Mouse (Mus musculus): Measurements from ENCODE around the gene Slc9a9. TPM values are rescaled to one million over a fixed set of nuclear protein-coding genes. Genes with fewer than 3 reads are reported as not detected.

Slc9a9 gene
- polyA plus RNA-seq, 1 experiment, result 8.9 TPM

DNA sequence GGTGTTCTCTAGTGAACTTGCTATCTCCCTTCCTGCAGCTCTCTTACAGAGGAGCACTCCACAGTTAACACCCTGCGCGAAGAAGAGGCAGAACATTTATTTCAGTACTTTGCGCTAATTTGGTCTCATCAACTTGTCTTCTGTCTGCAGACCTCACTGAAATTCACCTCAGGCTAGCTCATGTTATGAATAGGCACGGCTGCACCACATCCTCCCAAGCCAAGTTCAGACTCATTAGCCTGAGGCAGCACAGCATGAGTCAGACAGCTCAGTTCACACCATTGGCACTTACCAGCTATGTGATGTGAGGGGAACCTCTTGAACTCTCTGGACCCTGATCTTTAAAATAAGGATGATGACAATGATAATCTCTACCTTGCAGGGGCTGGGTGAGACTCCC lies 482.0 kb downstream of the Slc9a9 start:
- no peak for DNase-seq
- 76% methylated on average over 4 of the region's 4 CpGs for WGBS
- TF ChIP-seq POLR2A (IDR thresholded peaks at IDR 0.05; ENCODE audit: borderline replicate concordance, insufficient read depth, low read length) (no peak), CTCF (IDR thresholded peaks at IDR 0.05; ENCODE audit: borderline replicate concordance, insufficient read depth, low read depth, low read length) (no peak)
- H3K27ac ChIP-seq (ENCODE audit: insufficient read depth, low read length), result no peak overlapping the region
- no peaks in the 10 kb centered on the region for H3K27me3 ChIP-seq (ENCODE audit: control insufficient read depth, insufficient read depth, low read length)
- no peak overlapping the region for H3K4me3 ChIP-seq (replicated peaks; ENCODE audit: insufficient read depth, low read depth, low read length)
- H3K4me1 ChIP-seq (ENCODE audit: control insufficient read depth, insufficient read depth, low read length), result no peaks in the 10 kb centered on the region

DNA sequence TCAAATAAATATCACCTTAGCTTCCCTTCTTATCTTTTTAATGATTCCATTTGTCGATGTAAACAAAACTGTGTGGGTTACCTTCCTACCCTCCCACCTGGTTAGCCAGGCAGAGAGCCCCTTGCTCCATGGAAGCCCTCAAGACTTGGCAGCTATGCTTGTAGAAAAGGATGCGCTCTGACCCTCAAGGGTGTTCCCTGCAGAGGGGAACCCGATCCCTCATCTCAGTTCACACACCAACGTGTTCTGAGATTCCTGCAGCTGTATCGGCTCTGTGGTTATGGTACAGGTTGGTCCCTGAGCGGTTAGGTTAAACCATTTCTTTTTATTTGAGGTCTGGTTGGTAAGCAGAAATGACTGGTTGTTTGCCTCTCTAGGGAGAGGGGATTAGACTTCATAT lies 484.3 kb downstream of the Slc9a9 start:
- H3K27ac ChIP-seq (ENCODE audit: insufficient read depth, low read length), result no peak overlapping the region
- no peak for TF ChIP-seq CTCF (IDR thresholded peaks at IDR 0.05; ENCODE audit: borderline replicate concordance, insufficient read depth, low read depth, low read length)
- TF ChIP-seq POLR2A (IDR thresholded peaks at IDR 0.05; ENCODE audit: borderline replicate concordance, insufficient read depth, low read length), result no peak
- 87% methylated on average over 6 of the region's 6 CpGs for WGBS
- no peaks in the 10 kb centered on the region for H3K27me3 ChIP-seq (ENCODE audit: control insufficient read depth, insufficient read depth, low read length)
- no peak for DNase-seq
- no peaks in the 10 kb centered on the region for H3K4me1 ChIP-seq (ENCODE audit: control insufficient read depth, insufficient read depth, low read length)
- no peak overlapping the region for H3K4me3 ChIP-seq (replicated peaks; ENCODE audit: insufficient read depth, low read depth, low read length)

DNA sequence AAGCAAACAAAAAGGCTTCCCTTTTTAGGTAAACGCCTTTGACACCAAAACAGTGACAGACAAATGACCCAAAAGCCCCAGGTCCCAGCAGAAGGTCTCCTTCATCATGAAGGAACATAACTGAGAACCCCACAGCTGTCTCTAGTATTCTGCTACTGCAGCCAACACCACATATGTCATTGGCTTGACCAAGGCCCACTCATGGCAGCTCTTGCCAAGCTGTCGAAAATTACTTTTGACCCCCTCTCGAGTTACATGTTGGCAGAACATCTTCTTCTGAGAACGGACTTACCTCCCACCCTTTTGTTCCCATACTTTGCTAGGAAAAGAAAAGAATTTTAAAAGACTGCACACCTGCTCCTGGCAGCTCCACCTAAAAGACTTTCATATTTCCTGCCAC lies 488.2 kb downstream of the Slc9a9 start:
- DNase-seq, result no peak
- Histone ChIP-seq H3K4me1 (ENCODE audit: control insufficient read depth, insufficient read depth, low read length) (no peaks in the 10 kb centered on the region; the same call in 1 of the 2 replicates), H3K4me3 (replicated peaks; ENCODE audit: insufficient read depth, low read depth, low read length) (no peak overlapping the region), H3K27ac (ENCODE audit: insufficient read depth, low read length) (no peak overlapping the region), H3K27me3 (ENCODE audit: control insufficient read depth, insufficient read depth, low read length) (no peaks in the 10 kb centered on the region)
- WGBS, result 41% methylated on average over 4 of the region's 4 CpGs
- TF ChIP-seq CTCF (IDR thresholded peaks at IDR 0.05; ENCODE audit: borderline replicate concordance, insufficient read depth, low read depth, low read length) (no peak), POLR2A (IDR thresholded peaks at IDR 0.05; ENCODE audit: borderline replicate concordance, insufficient read depth, low read length) (no peak)

DNA sequence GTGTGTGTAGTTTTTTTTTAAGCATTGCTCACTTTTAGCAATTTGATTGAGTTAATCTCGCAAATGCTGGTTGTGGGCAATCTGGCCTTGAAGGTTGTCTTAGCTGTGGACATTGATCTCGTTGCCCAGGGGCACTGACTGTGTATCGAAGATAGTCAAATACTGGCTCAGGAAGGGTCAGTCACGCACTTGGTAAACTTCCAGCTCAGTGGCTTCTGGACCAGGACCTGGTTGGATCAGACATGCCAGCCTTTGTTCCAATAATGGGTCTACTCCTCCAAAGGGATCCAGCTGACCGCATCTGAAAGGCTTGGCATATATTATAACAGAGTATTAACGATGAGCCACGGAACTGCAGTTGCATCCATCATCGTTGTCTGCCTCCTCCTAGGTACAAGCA lies 489.2 kb downstream of the Slc9a9 start:
- TF ChIP-seq CTCF (IDR thresholded peaks at IDR 0.05; ENCODE audit: borderline replicate concordance, insufficient read depth, low read depth, low read length) (no peak), POLR2A (IDR thresholded peaks at IDR 0.05; ENCODE audit: borderline replicate concordance, insufficient read depth, low read length) (no peak)
- Histone ChIP-seq H3K27ac (ENCODE audit: insufficient read depth, low read length) (no peak overlapping the region), H3K27me3 (ENCODE audit: control insufficient read depth, insufficient read depth, low read length) (no peaks in the 10 kb centered on the region; the same call in 1 of the 2 replicates), H3K4me3 (replicated peaks; ENCODE audit: insufficient read depth, low read depth, low read length) (no peak overlapping the region), H3K4me1 (ENCODE audit: control insufficient read depth, insufficient read depth, low read length) (no peaks in the 10 kb centered on the region; the same call in 1 of the 2 replicates)
- 67% methylated on average over 8 of the region's 8 CpGs for WGBS
- no peak for DNase-seq

DNA sequence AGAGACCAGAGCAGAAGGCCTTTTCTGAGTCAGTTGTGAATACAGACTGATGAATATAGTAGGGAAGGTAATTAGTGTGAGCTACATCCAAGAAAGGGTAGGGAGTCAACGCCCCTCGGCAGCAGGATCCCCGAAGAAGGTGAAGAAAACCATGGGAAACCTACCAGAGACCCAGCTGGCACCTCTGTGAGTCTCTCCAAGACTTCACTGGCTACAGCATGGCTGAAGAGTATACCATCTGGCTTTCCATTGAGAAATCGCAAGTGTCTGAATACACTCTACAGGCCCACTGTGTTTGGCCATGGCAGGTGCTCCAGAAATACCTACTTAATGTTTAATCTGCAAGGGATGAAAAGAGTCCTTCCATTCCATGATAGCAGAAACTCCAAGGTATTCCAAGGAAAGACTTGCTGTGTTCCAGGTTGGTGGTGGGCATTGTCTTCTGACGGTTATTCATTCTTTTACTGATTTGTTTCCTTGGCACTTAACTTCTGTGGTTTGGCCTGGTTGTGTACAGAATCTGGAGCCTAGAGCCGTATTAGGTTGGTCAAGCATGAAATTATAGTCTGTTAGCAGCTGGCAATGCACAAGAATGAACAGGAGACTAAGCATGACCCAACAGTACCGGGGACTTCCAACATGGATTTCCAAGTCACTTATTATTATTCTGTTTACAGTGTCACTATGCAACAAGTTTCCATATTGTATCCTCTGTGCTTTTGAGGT lies 491.0 kb downstream of the Slc9a9 start:
- Histone ChIP-seq H3K4me1 (ENCODE audit: control insufficient read depth, insufficient read depth, low read length) (no peaks in the 10 kb centered on the region; the same call in 1 of the 2 replicates), H3K27me3 (ENCODE audit: control insufficient read depth, insufficient read depth, low read length) (no peaks in the 10 kb centered on the region; the same call in 1 of the 2 replicates), H3K27ac (ENCODE audit: insufficient read depth, low read length) (no peak overlapping the region), H3K4me3 (replicated peaks; ENCODE audit: insufficient read depth, low read depth, low read length) (no peak overlapping the region)
- peak in 1 of 2 experiments; percentile 31 for DNase-seq
- WGBS, result 20% methylated on average over 7 of the region's 7 CpGs
- TF ChIP-seq CTCF (IDR thresholded peaks at IDR 0.05; ENCODE audit: borderline replicate concordance, insufficient read depth, low read depth, low read length) (no peak), POLR2A (IDR thresholded peaks at IDR 0.05; ENCODE audit: borderline replicate concordance, insufficient read depth, low read length) (no peak)

DNA sequence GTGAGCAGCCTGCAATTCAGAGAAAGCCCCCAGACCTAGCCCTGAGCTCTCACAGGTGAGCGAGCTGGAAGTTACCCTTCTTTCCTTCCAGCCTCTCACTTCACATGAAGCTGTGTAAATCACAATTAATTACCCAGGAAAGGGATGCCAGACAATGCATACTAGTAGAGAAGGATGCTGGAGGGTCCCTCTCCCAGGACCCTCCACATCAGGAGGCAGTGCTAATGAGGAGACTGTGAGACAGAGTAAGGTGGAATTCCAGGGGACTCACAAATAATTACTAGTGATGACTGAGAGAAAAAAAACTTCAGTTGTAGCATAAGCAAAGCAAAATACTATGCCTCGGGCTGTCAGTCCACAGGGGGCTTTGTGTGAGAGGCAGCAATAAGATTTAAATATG lies 492.0 kb downstream of the Slc9a9 start:
- DNase-seq, result no peak
- WGBS, result 94% methylated on average over 2 of the region's 2 CpGs
- no peaks in the 10 kb centered on the region; the same call in 1 of the 2 replicates for H3K27me3 ChIP-seq (ENCODE audit: control insufficient read depth, insufficient read depth, low read length)
- no peaks in the 10 kb centered on the region; the same call in 1 of the 2 replicates for H3K4me1 ChIP-seq (ENCODE audit: control insufficient read depth, insufficient read depth, low read length)
- no peak overlapping the region for H3K4me3 ChIP-seq (replicated peaks; ENCODE audit: insufficient read depth, low read depth, low read length)
- TF ChIP-seq CTCF (IDR thresholded peaks at IDR 0.05; ENCODE audit: borderline replicate concordance, insufficient read depth, low read depth, low read length), result no peak
- no peak for TF ChIP-seq POLR2A (IDR thresholded peaks at IDR 0.05; ENCODE audit: borderline replicate concordance, insufficient read depth, low read length)
- H3K27ac ChIP-seq (ENCODE audit: insufficient read depth, low read length), result no peak overlapping the region

DNA sequence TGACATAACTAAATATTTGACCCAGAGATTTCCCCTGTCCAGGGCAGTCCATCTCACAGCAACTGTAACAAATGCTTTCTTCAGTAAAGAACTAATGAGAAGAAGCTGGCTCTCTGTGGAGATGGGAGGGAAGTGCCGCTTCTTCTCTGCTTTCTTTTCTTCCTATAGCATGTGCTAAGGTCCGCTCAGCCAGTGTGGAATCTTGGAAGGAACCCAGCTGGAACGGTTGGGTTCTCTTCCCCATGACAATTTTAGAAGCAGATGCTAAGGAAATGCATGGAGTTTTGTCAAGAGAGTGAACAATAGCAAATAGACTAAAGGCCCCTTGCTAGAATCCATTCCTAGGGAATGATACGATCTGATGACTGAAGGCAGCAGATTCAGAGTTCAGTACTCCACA lies 496.5 kb downstream of the Slc9a9 start:
- no peaks in the 10 kb centered on the region; the same call in 1 of the 2 replicates for H3K27me3 ChIP-seq (ENCODE audit: control insufficient read depth, insufficient read depth, low read length)
- no peak overlapping the region for H3K27ac ChIP-seq (ENCODE audit: insufficient read depth, low read length)
- H3K4me3 ChIP-seq (replicated peaks; ENCODE audit: insufficient read depth, low read depth, low read length), result no peak overlapping the region
- H3K4me1 ChIP-seq (ENCODE audit: control insufficient read depth, insufficient read depth, low read length), result peaks cover 5% of the 10 kb centered on the region
- 34% methylated on average over 4 of the region's 4 CpGs for WGBS
- DNase-seq, result no peak
- TF ChIP-seq CTCF (IDR thresholded peaks at IDR 0.05; ENCODE audit: borderline replicate concordance, insufficient read depth, low read depth, low read length), result no peak
- TF ChIP-seq POLR2A (IDR thresholded peaks at IDR 0.05; ENCODE audit: borderline replicate concordance, insufficient read depth, low read length), result no peak

DNA sequence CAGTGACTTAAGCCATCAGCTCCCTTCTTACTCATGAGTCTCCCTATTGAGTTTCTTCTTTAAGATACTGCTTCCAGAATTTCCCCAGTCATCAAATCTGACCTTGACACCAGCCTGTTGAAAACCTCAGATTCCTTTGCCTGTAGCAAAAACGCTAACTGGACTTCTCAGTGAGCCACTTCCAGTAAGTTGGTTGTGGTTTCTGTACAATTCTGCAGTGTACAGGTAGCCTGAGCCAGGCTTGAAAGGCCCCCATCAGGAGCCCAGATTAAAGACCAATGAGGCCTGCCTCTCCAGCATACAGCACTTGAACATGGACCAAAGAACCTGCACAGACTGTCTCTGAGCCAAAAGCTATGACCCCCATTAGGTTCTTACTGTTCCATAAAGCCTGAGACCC lies 498.1 kb downstream of the Slc9a9 start:
- Histone ChIP-seq H3K27me3 (ENCODE audit: control insufficient read depth, insufficient read depth, low read length) (no peaks in the 10 kb centered on the region; the same call in 1 of the 2 replicates), H3K4me1 (ENCODE audit: control insufficient read depth, insufficient read depth, low read length) (peaks cover 5% of the 10 kb centered on the region; the same call in 1 of the 2 replicates), H3K4me3 (replicated peaks; ENCODE audit: insufficient read depth, low read depth, low read length) (no peak overlapping the region), H3K27ac (ENCODE audit: insufficient read depth, low read length) (no peak overlapping the region)
- DNase-seq, result no peak
- 73% methylated on average over 1 of the region's 1 CpGs for WGBS
- TF ChIP-seq CTCF (IDR thresholded peaks at IDR 0.05; ENCODE audit: borderline replicate concordance, insufficient read depth, low read depth, low read length) (no peak), POLR2A (IDR thresholded peaks at IDR 0.05; ENCODE audit: borderline replicate concordance, insufficient read depth, low read length) (no peak)

All from cerebellum, adult 2 months (tissue).